Comparison of ENCODE assay signal across 8 mouse cellular contexts in the genomic region with DNA sequence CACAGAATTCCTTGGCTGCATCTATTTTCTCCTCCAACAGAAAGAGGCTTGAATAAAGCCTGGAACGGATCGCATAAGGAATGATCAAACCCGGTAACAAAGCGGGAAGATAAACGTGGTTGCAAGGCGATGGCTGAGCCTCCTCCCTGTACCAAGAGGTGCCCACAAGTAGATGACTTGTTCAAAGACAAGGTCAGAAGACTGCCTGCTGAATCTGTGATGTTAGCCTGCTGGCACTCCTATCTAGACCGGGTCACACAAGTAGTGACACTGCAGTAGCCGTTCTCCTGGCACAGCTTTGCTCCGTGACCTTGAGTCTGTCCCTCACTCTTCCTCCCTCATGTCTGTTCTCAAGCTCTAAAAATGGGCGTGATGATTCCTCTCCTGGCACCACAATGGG. TPM values are rescaled to one million over a fixed set of nuclear protein-coding genes. Genes with fewer than 3 reads are reported as not detected.
DNase-seq lines count a peak whose midpoint lies in the region; ATAC-seq and TF ChIP-seq lines count a peak whose summit lies in the region.

No protein-coding gene starts in this region.

- peak overlapping the region; percentile 95 for H3K4me3 ChIP-seq in left cerebral cortex, adult 2 months
- peak overlapping the region; percentile 81 for H3K4me3 ChIP-seq in heart, embryonic 11.5 days (ENCODE audit: low read depth, low read length)
- peak overlapping the region; percentile 67 for H3K4me3 ChIP-seq in limb, embryonic 15.5 days

- DNase-seq in left cerebral cortex, adult 2 months (ENCODE audit: extremely low spot score in 1 of 2, low spot score in 2 of 2): no peak
- DNase-seq in left cerebral cortex, adult 18-20 months (ENCODE audit: low spot score in 2 of 2): no peak
- DNase-seq in cerebellum, adult 9-11 months: peak; percentile 69
- DNase-seq in spleen, postnatal 4 days (ENCODE audit: low spot score in 2 of 2): no peak

- H3K27ac ChIP-seq in left cerebral cortex, adult 2 months: peak overlapping the region; percentile 68
- H3K27ac ChIP-seq in heart, embryonic 11.5 days (ENCODE audit: low read depth, low read length): peak overlapping the region; percentile 25; the same call in 1 of the 2 replicates
- peak overlapping the region; percentile 57 for H3K27ac ChIP-seq in limb, embryonic 15.5 days

- H3K36me3 ChIP-seq in heart, embryonic 11.5 days (ENCODE audit: control insufficient read depth, insufficient read depth, low read length): no peaks in the 10 kb centered on the region
- H3K36me3 ChIP-seq in limb, embryonic 15.5 days: no peaks in the 10 kb centered on the region

- H3K9me3 ChIP-seq in heart, embryonic 11.5 days (replicated peaks; ENCODE audit: control insufficient read depth, low read length): no peaks in the 10 kb centered on the region
- H3K9me3 ChIP-seq in limb, embryonic 15.5 days: no peaks in the 10 kb centered on the region

- no peaks in the 10 kb centered on the region for H3K27me3 ChIP-seq in heart, embryonic 11.5 days (ENCODE audit: control insufficient read depth, insufficient read depth, low read length)
- H3K27me3 ChIP-seq in limb, embryonic 15.5 days: no peaks in the 10 kb centered on the region

- intact Hi-C loops in left cerebral cortex, adult 2 months (cut with DNase I): loop anchor here (2.0 to 5.0 kb wide), 4 partner anchors 67 to 323 kb away; no protein-coding TSS in a partner anchor

- H3K9ac ChIP-seq in heart, embryonic 11.5 days (ENCODE audit: low read depth, low read length): peak overlapping the region; percentile 48
- no peak overlapping the region for H3K9ac ChIP-seq in limb, embryonic 15.5 days

- ATAC-seq in heart, embryonic 11.5 days (replicated peaks; ENCODE audit: insufficient number of reproducible peaks, low FRiP score, low TSS enrichment): no peak
- ATAC-seq in limb, embryonic 15.5 days (ENCODE audit: insufficient number of reproducible peaks, low FRiP score, low TSS enrichment, low read depth): no peak
- no peak for ATAC-seq in megakaryocyte-erythroid progenitor cell, adult 5-6 weeks (replicated peaks; ENCODE audit: low FRiP score, low TSS enrichment, poor library complexity, severe bottlenecking)
- no peak for ATAC-seq in erythroblast, adult 5-6 weeks (replicated peaks; ENCODE audit: low FRiP score, poor library complexity, severe bottlenecking)

- peaks cover 18% of the 10 kb centered on the region for H3K4me1 ChIP-seq in heart, embryonic 11.5 days (ENCODE audit: control insufficient read depth, insufficient read depth, low read length)
- peaks cover 26% of the 10 kb centered on the region for H3K4me1 ChIP-seq in limb, embryonic 15.5 days

- no peak for TF ChIP-seq CTCF in left cerebral cortex, adult 2 months (IDR thresholded peaks at IDR 0.05)

- 13% methylated on average over 10 of the region's 10 CpGs for WGBS in heart, embryonic 11.5 days (ENCODE audit: insufficient replicate concordance)
- 23% methylated on average over 10 of the region's 10 CpGs for WGBS in limb, embryonic 15.5 days

- H3K4me2 ChIP-seq in heart, embryonic 11.5 days: peak overlapping the region; percentile 84
- peak overlapping the region; percentile 94; the same call in 1 of the 2 replicates for H3K4me2 ChIP-seq in limb, embryonic 15.5 days

RNA-seq across cellular contexts. Expression of gene Map1b, which starts 2.4 kb away (rescaled TPM):
- total RNA-seq in left cerebral cortex, adult 2 months (2021): 100 to 1,000 TPM; 630 to 695 TPM
- 100 to 1,000 TPM; 597 to 612 TPM for total RNA-seq in left cerebral cortex, adult 18-20 months (2021)
- 128 and 193 TPM in 2 replicates for polyA plus RNA-seq in heart, embryonic 11.5 days (2014; fragmentation: Nextera tagmentation; extraction: Ambion mirVana)
- 127 and 137 TPM in 2 replicates for polyA plus RNA-seq in limb, embryonic 15.5 days (2015; fragmentation: Nextera tagmentation; extraction: Ambion mirVana)
- total RNA-seq in megakaryocyte-erythroid progenitor cell, adult 5-6 weeks (2014; fragmentation: Nextera tagmentation): 0.12 TPM in 1 of 2 replicates, not detected in the other
- total RNA-seq in megakaryocyte-erythroid progenitor cell, adult 5-6 weeks (2017): not detected in 2 replicates
- not detected in 2 replicates for total RNA-seq in erythroblast, adult 5-6 weeks (2015; ENCODE audit: low replicate concordance)
- 0.17 and 0.28 TPM in 2 replicates for total RNA-seq in erythroblast, adult 5-6 weeks (2017; ENCODE audit: low replicate concordance)

Comparison
In these comparisons a context has a peak if more than half of its experiments do, and no peak if none do; other contexts are left out.
1. RNA of gene Map1b, which starts 2.4 kb away (total RNA-seq): 630 to 695 TPM in left cerebral cortex, adult 2 months and 597 to 612 TPM in left cerebral cortex, adult 18-20 months; 0.17 to 0.28 TPM in erythroblast, adult 5-6 weeks and 0.12 TPM in megakaryocyte-erythroid progenitor cell, adult 5-6 weeks; every median in the first group is over 100 times any median in the second.
2. Peak in every context shown above with its lines, with median percentiles within 50 percentile points of each other: H3K27ac ChIP-seq and H3K4me3 ChIP-seq.